Mouse (Mus musculus) Patski (cell line): ENCODE results near the gene Rbm4b. TPM values are rescaled to one million over a fixed set of nuclear protein-coding genes. Genes with fewer than 3 reads are reported as not detected.
A peak's percentile ranks its signal among the peaks of the same experiment; 100 is the strongest.

Experiments
- ATAC-seq: fragments of 100-300 bp; one replicate; pipeline ENCODE4 v1.8.0; 2021
- CTCF ChIA-PET: fragments of 350-600 bp; sonication (Branson Sonifier 250); formaldehyde crosslinking; loops from one replicate; lab custom pipeline; 2022; ENCODE audit warnings: inconsistent platforms; lab: Charles Lee
- POLR2A ChIA-PET: fragments of 350-600 bp; sonication (Branson Sonifier 250); formaldehyde crosslinking; loops from one replicate; lab custom pipeline; 2022; ENCODE audit warnings: antibody characterized with exemption, inconsistent platforms; lab: Charles Lee
- DNase-seq: peaks from one replicate; pipeline ENCODE4 v3.0.0-alpha.2; 2011; ENCODE audit warnings: low read depth, low spot score
- H3K27me3 ChIP-seq: fragments of 371-371 bp; one replicate; pipeline ENCODE4 v1.5.1; 2021
- CTCF ChIP-seq: fragments of 100-300 bp; IDR thresholded peaks from one replicate; pipeline ENCODE4 v1.5.1; 2021
- in situ Hi-C: fragments of 300-500 bp; cut with MboI; formaldehyde crosslinking; loops from 3 replicates; pipeline ENCODE4 v1.11.1; 2018; ENCODE audit warnings: low pct_unique_long_range_greater_than_20kb, mixed read lengths
- polyA plus RNA-seq: library from polyadenylated mRNA; unstranded; gene quantifications from one replicate; pipeline ENCODE4 v1.2.3, GENCODE M21; 2021

Rbm4b gene
- polyA plus RNA-seq, 1 experiment from 2014 or later: 19.3 TPM

DNA sequence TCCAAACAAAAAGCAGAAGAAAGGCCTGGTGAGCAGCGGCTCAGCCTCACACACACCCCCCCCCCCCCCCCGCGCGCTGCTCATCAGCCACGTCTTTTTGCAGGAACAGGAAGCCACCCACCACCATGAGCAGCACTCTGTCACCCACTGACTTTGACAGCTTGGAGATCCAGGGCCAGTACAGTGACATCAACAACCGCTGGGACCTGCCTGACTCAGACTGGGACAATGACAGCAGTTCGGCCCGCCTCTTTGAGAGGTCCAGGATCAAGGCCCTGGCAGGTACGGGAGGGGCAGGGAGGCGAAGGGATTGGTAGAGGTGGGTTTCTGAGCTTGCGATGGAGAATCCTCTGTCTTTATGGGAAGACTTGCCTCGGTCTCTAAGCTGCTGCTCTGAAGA lies 37.6 kb upstream of the Rbm4b start:
- no peaks in the 10 kb centered on the region for H3K27me3 ChIP-seq

DNA sequence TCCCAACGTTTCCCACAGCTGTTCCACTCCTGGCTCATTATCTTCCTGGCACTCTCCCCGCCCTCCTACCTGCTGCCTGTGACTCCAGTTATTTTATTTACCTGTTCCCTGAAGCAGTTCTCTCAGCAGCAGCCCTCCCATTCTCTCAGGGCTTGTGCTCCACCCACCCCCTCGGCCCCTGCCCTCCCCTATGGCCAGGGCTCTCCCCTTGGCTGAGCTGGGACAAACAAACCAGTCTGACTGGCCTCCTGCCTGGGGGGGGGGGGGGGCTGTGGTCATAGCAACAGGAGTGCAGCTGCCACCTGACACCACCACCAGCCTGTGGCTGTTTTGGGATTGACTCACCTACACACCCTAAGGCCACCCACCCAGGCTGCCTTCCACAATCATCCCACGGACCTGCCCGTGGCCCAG lies 36.9 kb upstream of the Rbm4b start:
- in situ Hi-C loops: no loop called here
- no peak for TF ChIP-seq CTCF
- ChIA-PET CTCF (interaction anchor here (1.5 to 1.7 kb wide), 2 partner anchors 9 to 93 kb away, joined by 4 read pairs; partner anchors contain the start of gene Sptbn2), POLR2A (interaction anchor here (0.9 kb wide), 1 partner anchor 11 kb away, joined by 5 read pairs; no protein-coding TSS in a partner anchor)
- peak; percentile 46 for DNase-seq
- no peaks in the 10 kb centered on the region for H3K27me3 ChIP-seq
- peak; percentile 49 for ATAC-seq

More for the DNA sequence above, 37.6 kb upstream of the Rbm4b start:
- ChIA-PET POLR2A (interaction anchor here (0.9 to 1.0 kb wide), 2 partner anchors 10 to 32 kb away, joined by 3 to 5 read pairs; no protein-coding TSS in a partner anchor), CTCF (interaction anchor here (1.2 to 1.5 kb wide), 2 partner anchors 12 to 92 kb away, joined by 3 to 4 read pairs; no protein-coding TSS in a partner anchor)
- no peak for DNase-seq
- ATAC-seq: no peak
- in situ Hi-C loops: no loop called here
- TF ChIP-seq CTCF: no peak

DNA sequence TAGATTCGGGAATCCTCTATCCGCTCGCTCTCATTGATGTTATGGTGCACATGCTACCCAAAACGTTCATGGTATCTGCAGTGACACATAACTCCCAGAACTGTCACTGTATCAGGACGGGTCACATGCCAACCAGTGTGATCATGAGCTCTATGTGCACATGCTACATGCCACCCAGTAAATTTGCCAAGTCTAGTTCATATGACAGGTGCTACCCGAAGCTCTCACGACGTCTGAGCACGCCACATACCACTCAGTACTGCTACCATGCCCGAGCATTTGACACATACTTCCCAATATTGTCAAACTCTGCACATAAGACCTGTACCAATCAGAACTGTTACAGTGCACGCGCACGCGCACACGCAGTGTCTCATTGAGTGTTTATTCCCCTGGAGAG lies 36.2 kb upstream of the Rbm4b start:
- CTCF ChIA-PET: interaction anchor here (1.7 kb wide), 1 partner anchor 9 kb away, joined by 4 read pairs; the partner anchor contains the start of gene Sptbn2
- no peak for ATAC-seq
- in situ Hi-C loops: no loop called here
- POLR2A ChIA-PET: no interaction called here
- no peaks in the 10 kb centered on the region for H3K27me3 ChIP-seq
- DNase-seq: no peak
- TF ChIP-seq CTCF: no peak

DNA sequence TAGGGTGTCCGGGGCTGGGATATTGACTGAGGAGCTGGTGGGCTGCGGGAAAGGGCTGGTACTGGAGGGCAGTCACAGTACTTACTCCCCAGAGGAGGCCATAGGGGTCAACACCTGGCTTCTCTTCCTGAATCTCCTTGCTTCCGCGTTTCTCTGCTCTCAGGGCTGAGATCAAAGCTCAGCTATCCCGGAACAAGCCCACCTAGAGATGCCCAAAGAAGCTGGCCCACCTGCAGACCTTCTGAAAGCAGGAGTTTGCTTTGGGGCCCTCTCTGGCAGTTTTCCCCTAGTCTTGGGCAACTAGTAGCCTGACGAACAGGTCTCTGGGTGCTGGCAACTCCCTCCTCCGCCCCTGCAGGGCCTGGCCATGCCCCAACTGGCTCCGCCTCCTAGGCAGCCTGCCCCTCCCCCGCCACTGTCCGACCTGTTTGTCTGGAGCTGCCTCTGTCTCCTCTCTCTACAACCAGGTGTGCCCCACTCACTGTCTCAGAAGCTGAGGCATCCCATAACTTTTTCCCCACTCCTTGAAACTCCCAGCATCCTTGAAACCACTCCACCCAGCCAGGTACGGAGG lies 35.5 kb upstream of the Rbm4b start:
- DNase-seq (no peak), ATAC-seq (no peak)
- ChIA-PET POLR2A (no interaction called here), CTCF (interaction anchor here (1.7 kb wide), 1 partner anchor 10 kb away, joined by 4 read pairs; the partner anchor contains the start of gene Sptbn2)
- in situ Hi-C loops: no loop called here
- H3K27me3 ChIP-seq: no peaks in the 10 kb centered on the region
- no peak for TF ChIP-seq CTCF

DNA sequence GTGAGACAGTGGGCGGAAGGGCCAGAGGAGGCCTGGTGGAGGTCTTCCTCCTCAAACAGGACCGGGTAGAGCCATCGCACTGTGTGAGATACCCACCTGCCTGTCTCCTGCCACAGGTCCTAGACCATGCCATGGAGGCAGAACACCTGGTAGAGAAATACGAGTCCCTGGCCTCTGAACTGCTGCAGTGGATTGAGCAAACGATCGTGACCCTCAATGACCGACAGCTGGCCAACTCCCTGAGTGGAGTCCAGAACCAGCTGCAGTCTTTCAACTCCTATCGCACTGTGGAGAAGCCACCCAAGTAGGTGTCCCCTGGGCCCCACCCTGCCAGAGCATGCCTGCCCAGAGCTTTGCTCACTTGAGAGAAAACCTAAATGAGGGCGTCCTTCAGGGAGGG lies 27.1 kb upstream of the Rbm4b start:
- DNase-seq: no peak
- no peak for TF ChIP-seq CTCF
- POLR2A ChIA-PET: no interaction called here
- no peak for ATAC-seq
- in situ Hi-C loops: no loop called here
- H3K27me3 ChIP-seq: no peaks in the 10 kb centered on the region
- CTCF ChIA-PET: interaction anchor here (1.5 kb wide), 1 partner anchor 13 kb away, joined by 3 read pairs; no protein-coding TSS in a partner anchor

DNA sequence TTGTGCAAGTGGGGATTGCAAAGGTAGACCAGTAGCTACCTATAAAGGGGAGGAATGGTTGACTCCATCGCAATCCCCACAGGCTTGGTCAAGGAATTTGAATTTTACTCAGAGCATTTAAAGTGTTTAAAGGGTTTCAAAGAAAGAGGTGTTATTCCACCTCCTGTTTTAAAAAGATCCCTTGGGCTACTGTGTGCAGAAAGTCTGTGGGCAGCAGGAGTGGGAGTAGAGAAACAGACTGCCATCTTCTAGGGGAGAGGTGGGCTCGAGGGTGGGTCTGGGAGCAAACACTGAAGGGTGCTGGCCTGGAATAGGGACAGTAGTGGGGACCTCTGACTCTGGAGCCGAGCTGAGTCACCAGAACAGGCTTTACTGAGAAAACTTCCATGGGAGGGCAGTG lies 23.2 kb upstream of the Rbm4b start:
- in situ Hi-C loops: no loop called here
- ChIA-PET POLR2A (no interaction called here), CTCF (no interaction called here)
- no peaks in the 10 kb centered on the region for H3K27me3 ChIP-seq
- ATAC-seq (no peak), DNase-seq (no peak)
- TF ChIP-seq CTCF: no peak

DNA sequence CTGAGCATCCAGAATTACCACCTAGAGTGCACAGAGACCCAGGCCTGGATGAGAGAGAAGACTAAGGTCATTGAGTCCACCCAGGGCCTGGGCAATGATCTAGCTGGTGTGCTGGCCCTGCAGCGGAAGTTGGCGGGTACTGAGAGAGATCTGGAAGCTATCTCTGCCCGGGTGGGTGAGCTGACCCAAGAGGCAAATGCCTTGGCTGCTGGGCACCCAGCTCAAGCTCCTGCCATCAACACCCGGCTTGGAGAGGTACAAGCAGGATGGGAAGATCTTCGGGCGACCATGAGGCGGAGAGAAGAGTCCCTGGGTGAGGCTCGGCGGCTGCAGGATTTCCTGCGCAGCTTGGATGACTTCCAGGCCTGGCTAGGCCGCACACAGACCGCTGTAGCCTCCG lies 18.4 kb upstream of the Rbm4b start:
- no peak for TF ChIP-seq CTCF
- no peaks in the 10 kb centered on the region for H3K27me3 ChIP-seq
- ChIA-PET CTCF (interaction anchor here (0.7 kb wide), 1 partner anchor 90 kb away, joined by 3 read pairs; no protein-coding TSS in a partner anchor), POLR2A (no interaction called here)
- in situ Hi-C loops: no loop called here
- no peak for DNase-seq
- ATAC-seq: no peak

DNA sequence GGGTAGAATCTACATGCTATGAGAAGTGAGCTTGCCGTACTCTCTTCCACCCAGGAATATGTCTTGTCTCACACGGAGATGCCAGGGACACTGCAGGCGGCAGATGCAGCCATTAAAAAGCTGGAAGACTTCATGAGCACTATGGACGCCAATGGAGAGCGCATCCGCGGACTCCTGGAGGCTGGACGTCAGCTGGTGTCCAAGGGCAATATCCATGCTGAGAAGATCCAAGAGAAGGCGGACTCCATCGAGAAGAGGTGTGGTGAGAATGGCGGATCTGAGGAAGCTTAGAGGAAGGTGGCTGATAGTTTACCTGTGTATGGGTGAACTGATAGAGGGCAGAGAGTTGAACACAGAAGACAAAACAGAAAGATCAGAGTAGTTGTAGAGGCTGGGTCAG lies 17.2 kb upstream of the Rbm4b start:
- ChIA-PET CTCF (interaction anchor here (1.4 kb wide), 1 partner anchor 9 kb away, joined by 5 read pairs; no protein-coding TSS in a partner anchor), POLR2A (no interaction called here)
- ATAC-seq (no peak), DNase-seq (no peak)
- H3K27me3 ChIP-seq: no peaks in the 10 kb centered on the region
- in situ Hi-C loops: no loop called here
- TF ChIP-seq CTCF: no peak

DNA sequence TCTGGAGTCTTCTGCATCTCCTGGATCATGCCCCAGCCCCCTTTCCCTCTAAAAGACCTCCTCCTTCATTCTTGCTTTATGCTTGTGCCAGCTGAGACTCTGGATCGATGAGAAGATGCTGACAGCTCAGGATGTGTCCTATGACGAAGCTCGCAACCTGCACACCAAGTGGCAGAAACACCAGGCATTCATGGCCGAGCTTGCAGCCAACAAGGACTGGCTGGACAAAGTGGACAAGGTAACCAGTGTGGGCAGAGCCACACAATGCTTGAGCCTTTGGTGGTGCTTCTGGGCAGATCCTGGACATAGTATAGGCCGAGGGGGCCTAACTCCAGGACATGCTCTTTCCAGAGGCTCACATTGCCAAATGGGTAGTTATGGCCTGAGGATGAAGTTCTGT lies 16.5 kb upstream of the Rbm4b start:
- TF ChIP-seq CTCF: no peak
- CTCF ChIA-PET: interaction anchor here (1.4 kb wide), 1 partner anchor 9 kb away, joined by 5 read pairs; no protein-coding TSS in a partner anchor
- in situ Hi-C loops: loop anchor here (5.0 kb wide), 2 partner anchors 107 to 242 kb away; partner anchors contain the start of gene 2010003K11Rik

DNA sequence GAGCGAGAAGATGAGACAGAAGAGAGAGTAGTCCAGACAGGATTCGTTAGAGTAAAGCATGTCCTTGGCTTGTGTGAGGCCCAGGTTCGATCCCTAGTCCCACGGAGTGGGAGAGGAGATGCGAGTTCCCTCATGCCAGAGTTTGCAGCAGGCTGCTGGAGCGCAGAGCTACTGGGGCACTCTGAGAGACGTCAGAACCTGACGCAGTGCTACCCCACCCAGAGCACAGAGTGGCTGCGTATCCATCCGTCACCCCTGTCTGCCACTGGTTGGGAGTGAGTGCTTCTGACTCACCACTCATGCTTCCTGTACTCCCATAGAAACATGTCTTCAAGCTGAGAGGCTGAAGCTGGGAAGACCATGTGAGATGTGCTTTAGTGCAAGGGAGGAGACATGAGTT lies 14.8 kb upstream of the Rbm4b start:
- ChIA-PET CTCF (interaction anchor here (1.1 to 2.7 kb wide), 5 partner anchors 12 to 100 kb away, joined by 3 to 16 read pairs (median 3); no protein-coding TSS in a partner anchor), POLR2A (interaction anchor here (2.1 kb wide), 1 partner anchor 42 kb away, joined by 5 read pairs; the partner anchor contains the start of gene Gm960)
- in situ Hi-C loops: loop anchor here (5.0 kb wide), 2 partner anchors 109 to 244 kb away; partner anchors contain the start of gene 2010003K11Rik
- no peak for ATAC-seq
- H3K27me3 ChIP-seq: no peaks in the 10 kb centered on the region
- DNase-seq: no peak
- no peak for TF ChIP-seq CTCF

More for the DNA sequence above, 16.5 kb upstream of the Rbm4b start:
- DNase-seq (no peak), ATAC-seq (no peak)
- no peaks in the 10 kb centered on the region for H3K27me3 ChIP-seq
- POLR2A ChIA-PET: no interaction called here
